Mouse (Mus musculus): ENCODE results near the gene Olfr912.

DNA sequence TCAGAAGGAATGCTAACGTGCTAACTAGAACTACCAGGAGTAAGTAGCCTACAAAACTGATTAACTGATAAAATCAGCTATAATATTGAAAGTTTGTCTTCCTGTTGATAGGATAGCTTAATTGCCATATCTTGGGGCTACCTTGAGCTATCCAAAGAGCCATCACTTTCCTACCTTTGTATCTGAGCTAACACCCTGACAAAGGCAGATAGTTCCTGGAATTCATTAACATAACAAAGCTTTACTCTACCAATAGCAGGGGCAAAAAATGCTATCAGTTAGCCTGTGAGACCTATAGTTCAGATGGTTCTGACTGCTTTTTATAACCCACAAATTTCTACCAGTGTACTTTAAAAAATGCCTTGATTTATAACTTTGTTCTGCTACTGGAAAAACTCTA lies 11.1 kb downstream of the Olfr912 start:
- TF ChIP-seq CTCF (IDR thresholded peaks at IDR 0.05; ENCODE audit: extremely low read depth, insufficient read length, insufficient replicate concordance, low read depth, low read length) (no peak), POLR2A (IDR thresholded peaks at IDR 0.05; ENCODE audit: low read depth, low read length) (no peak)
